In the genomic region with DNA sequence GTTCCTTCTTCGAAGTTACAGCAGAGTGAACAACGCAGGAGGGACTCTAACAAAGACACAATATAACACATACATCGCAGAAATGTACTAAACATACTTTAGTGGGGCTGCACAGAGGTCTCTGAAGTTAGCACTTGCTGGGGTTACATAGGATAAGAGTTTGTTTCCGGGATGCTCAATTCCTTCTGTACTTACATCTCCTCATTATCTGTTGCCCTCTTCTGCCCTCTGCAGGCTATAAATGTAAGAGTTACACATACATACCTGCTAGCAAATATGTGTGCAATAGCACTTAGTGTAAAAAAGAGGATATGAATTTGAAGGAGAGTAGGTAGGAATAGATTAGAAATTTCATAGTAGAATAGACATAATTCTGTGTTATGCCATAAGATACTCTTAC, we compare ENCODE assay signal across 9 mouse cellular contexts. TPM values are rescaled to one million over a fixed set of nuclear protein-coding genes. Genes with fewer than 3 reads are reported as not detected.
DNase-seq lines count a peak whose midpoint lies in the region; ATAC-seq and TF ChIP-seq lines count a peak whose summit lies in the region.
"Had no signal": no experiment of that assay in that cellular context is flagged by ENCODE, and none has a peak within 500 bp of the region (broad histone marks: within the 10 kb centered on the region; RNA-seq: fewer than 3 reads in every experiment).

No protein-coding gene starts in this region.

- H3K36me3 ChIP-seq in kidney, embryonic 14.5 days (ENCODE audit: control insufficient read depth, insufficient read depth, low read length) = no peaks in the 10 kb centered on the region
- H3K36me3 ChIP-seq: liver, embryonic 13.5 days had no signal

- H3K4me3 ChIP-seq in kidney, embryonic 14.5 days (ENCODE audit: low read length) = no peak overlapping the region
- H3K4me3 ChIP-seq in left cerebral cortex, adult 2 months = no peak overlapping the region
- H3K4me3 ChIP-seq: liver, embryonic 13.5 days had no signal

- no peak overlapping the region for H3K27ac ChIP-seq in kidney, embryonic 14.5 days (ENCODE audit: low read depth, low read length)
- no peak overlapping the region for H3K27ac ChIP-seq in left cerebral cortex, adult 2 months
- H3K27ac ChIP-seq: liver, embryonic 13.5 days had no signal

- H3K4me1 ChIP-seq in kidney, embryonic 14.5 days (ENCODE audit: control insufficient read depth, insufficient read depth, low read length) = no peaks in the 10 kb centered on the region
- H3K4me1 ChIP-seq: liver, embryonic 13.5 days had no signal

- WGBS in kidney, embryonic 14.5 days = 43% methylated on average over 4 of the region's 4 CpGs

- no peak for DNase-seq in kidney, adult 11 months
- peak; percentile 67 for DNase-seq in MN1 (ENCODE audit: low spot score)
- DNase-seq in cerebellum, postnatal 10 days = peak; percentile 75 to 81
- DNase-seq in heart, postnatal 4 days = peak; percentile 46
- DNase-seq in left cerebral cortex, adult 2 months (ENCODE audit: extremely low spot score in 1 of 2, low spot score in 2 of 2) = peak in 1 of 2 experiments; percentile 40
- DNase-seq in gastrocnemius, postnatal 4 days (ENCODE audit: low spot score in 2 of 2) = no peak
- DNase-seq: liver, embryonic 13.5 days had no signal

- intact Hi-C loops in left cerebral cortex, adult 2 months (cut with DNase I) = loop anchor here (1.0 to 5.0 kb wide), 3 partner anchors 91 to 784 kb away; no protein-coding TSS in a partner anchor

- no peaks in the 10 kb centered on the region for H3K27me3 ChIP-seq in kidney, embryonic 14.5 days (ENCODE audit: control insufficient read depth, insufficient read depth, low read length)
- H3K27me3 ChIP-seq: liver, embryonic 13.5 days had no signal

- TF ChIP-seq CTCF in left cerebral cortex, adult 2 months (IDR thresholded peaks at IDR 0.05) = peak; percentile 76

- no peak overlapping the region for H3K9ac ChIP-seq in kidney, embryonic 14.5 days (ENCODE audit: low read depth, low read length)
- H3K9ac ChIP-seq: liver, embryonic 13.5 days had no signal

- no peak overlapping the region for H3K4me2 ChIP-seq in kidney, embryonic 14.5 days (replicated peaks; ENCODE audit: low read depth, low read length)
- H3K4me2 ChIP-seq: liver, embryonic 13.5 days had no signal

- ATAC-seq in kidney, embryonic 14.5 days (ENCODE audit: low FRiP score, low TSS enrichment) = peak; percentile 55; the same call in 1 of the 2 replicates
- peak; percentile 53; the same call in 1 of the 2 replicates for ATAC-seq in neutrophil, adult 5-6 weeks (ENCODE audit: extremely low read depth, insufficient number of reproducible peaks, low FRiP score, poor library complexity, severe bottlenecking)

- H3K9me3 ChIP-seq in kidney, embryonic 14.5 days (ENCODE audit: control insufficient read depth, low read length) = peaks cover 2% of the 10 kb centered on the region; the same call in 1 of the 2 replicates
- H3K9me3 ChIP-seq: liver, embryonic 13.5 days had no signal

RNA-seq across cellular contexts. Expression of a gene that starts 44.4 kb away (rescaled TPM):
- 44.3 and 51.7 TPM in 2 replicates for polyA plus RNA-seq in kidney, embryonic 14.5 days (2014; fragmentation: Nextera tagmentation; extraction: Ambion mirVana)
- total RNA-seq in heart, postnatal 4 days (2021) = 10 to 100 TPM; 39.7 to 40.6 TPM
- 10 to 100 TPM; 19.4 to 24.4 TPM for total RNA-seq in left cerebral cortex, adult 2 months (2021)
- 8.1 and 9.2 TPM in 2 replicates for total RNA-seq in neutrophil, adult 5-6 weeks (2017)
- total RNA-seq in gastrocnemius, postnatal 4 days (2021) = 10 to 100 TPM; 71.4 to 72.1 TPM

Comparison
In these comparisons a context has a peak if more than half of its experiments do, and no peak if none do; other contexts are left out.
1. DNase-seq: peak in MN1 (single experiment), cerebellum, postnatal 10 days (2 of 2) and heart, postnatal 4 days (single experiment); none in kidney, adult 11 months (single experiment) and gastrocnemius, postnatal 4 days (0 of 2).